Mouse (Mus musculus): ENCODE measurements around the gene Arl4a. TPM values are rescaled to one million over a fixed set of nuclear protein-coding genes. Genes with fewer than 3 reads are reported as not detected.
A peak's percentile ranks its signal among the peaks of the same experiment; 100 is the strongest.

Gene Arl4a
- total RNA-seq, 2 experiments from 2014 or later, result 48.1 to 48.2 TPM

GRCm38 (mm10) chr12:40016648-40017460 lies 21.0 kb downstream of the Arl4a start:
- peak in 1 of 2 experiments; percentile 18 for DNase-seq (ENCODE audit: low spot score in 2 of 2)

GRCm38 (mm10) chr12:40016068-40016467 lies 21.8 kb downstream of the Arl4a start:
- intact Hi-C loops (cut with DNase I), result loop anchor here (5.0 kb wide), 1 partner anchor 94 kb away; no protein-coding TSS in a partner anchor

More at GRCm38 (mm10) chr12:40016648-40017460, 21.0 kb downstream of the Arl4a start:
- intact Hi-C loops (cut with DNase I), result loop anchor here (5.0 kb wide), 1 partner anchor 95 kb away; no protein-coding TSS in a partner anchor

GRCm38 (mm10) chr12:40009866-40010265 lies 28.0 kb downstream of the Arl4a start:
- no peak for DNase-seq (ENCODE audit: low spot score in 2 of 2)
- intact Hi-C loops (cut with DNase I), result no loop called here

More at GRCm38 (mm10) chr12:40016068-40016467, 21.8 kb downstream of the Arl4a start:
- no peak for DNase-seq (ENCODE audit: low spot score in 2 of 2)

DNA sequence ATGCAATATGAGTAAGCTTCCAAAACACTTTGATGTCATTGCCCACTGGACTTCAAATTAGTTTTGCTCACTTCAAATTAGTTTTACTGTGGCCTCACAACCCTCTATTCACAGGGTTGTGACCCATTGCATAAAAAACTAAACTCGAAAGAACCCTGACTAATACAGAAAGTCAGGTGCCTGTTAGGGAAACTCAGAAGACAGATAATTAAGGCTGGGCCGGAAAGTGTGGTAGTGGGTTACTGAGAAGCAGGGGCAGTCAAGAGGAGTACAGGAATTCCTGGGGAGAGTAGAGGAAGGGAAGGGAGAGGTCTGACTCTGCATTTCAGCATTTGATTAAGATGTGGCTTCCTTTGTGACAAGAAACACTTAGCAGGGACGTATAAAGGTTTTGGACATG lies 29.4 kb downstream of the Arl4a start:
- intact Hi-C loops (cut with DNase I), result no loop called here
- no peak for DNase-seq (ENCODE audit: low spot score in 2 of 2)

DNA sequence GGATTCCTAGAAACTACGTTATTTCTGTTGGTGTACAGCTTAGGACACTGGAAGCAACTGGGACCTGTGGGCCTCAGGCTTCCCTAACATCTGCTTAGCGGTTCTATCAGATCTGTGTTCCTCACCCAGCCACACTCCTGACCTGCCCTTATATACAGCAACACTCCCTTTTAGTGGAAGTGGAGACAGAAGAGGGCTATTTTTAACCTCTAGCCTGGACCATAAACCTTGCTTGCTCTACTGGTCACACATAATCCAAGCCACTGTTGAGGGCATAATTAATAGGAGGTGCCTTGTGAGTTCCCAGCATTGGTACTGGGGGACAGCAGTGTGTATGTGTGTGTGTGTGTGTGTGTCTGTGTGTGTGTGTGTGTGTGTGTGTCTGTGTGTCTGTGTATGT lies 33.1 kb downstream of the Arl4a start:
- intact Hi-C loops (cut with DNase I), result no loop called here
- no peak for DNase-seq (ENCODE audit: low spot score in 2 of 2)

GRCm38 (mm10) chr12:39998853-39999195 lies 39.0 kb downstream of the Arl4a start:
- intact Hi-C loops (cut with DNase I), result no loop called here
- no peak for DNase-seq (ENCODE audit: low spot score in 2 of 2)

- DNase-seq (ENCODE audit: low spot score in 2 of 2), result no peak
- intact Hi-C loops (cut with DNase I), result no loop called here
These were observed 39.6 kb downstream of the Arl4a start for GRCm38 (mm10) chr12:39998070-39998852.

- no peak for DNase-seq (ENCODE audit: low spot score in 2 of 2)
- intact Hi-C loops (cut with DNase I), result no loop called here
These were observed 40.2 kb downstream of the Arl4a start for GRCm38 (mm10) chr12:39997651-39998050.

- DNase-seq (ENCODE audit: low spot score in 2 of 2), result no peak
- intact Hi-C loops (cut with DNase I), result no loop called here
These were observed 41.8 kb downstream of the Arl4a start for GRCm38 (mm10) chr12:39996015-39996414.

GRCm38 (mm10) chr12:39995609-39996008 lies 42.2 kb downstream of the Arl4a start:
- intact Hi-C loops (cut with DNase I), result no loop called here
- DNase-seq (ENCODE audit: low spot score in 2 of 2), result no peak

- DNase-seq (ENCODE audit: low spot score in 2 of 2), result no peak
- intact Hi-C loops (cut with DNase I), result no loop called here
These were observed 45.0 kb downstream of the Arl4a start for GRCm38 (mm10) chr12:39992767-39993302.

- no peak for DNase-seq (ENCODE audit: low spot score in 2 of 2)
- intact Hi-C loops (cut with DNase I), result no loop called here
These were observed 46.7 kb downstream of the Arl4a start for GRCm38 (mm10) chr12:39990830-39991780.

DNA sequence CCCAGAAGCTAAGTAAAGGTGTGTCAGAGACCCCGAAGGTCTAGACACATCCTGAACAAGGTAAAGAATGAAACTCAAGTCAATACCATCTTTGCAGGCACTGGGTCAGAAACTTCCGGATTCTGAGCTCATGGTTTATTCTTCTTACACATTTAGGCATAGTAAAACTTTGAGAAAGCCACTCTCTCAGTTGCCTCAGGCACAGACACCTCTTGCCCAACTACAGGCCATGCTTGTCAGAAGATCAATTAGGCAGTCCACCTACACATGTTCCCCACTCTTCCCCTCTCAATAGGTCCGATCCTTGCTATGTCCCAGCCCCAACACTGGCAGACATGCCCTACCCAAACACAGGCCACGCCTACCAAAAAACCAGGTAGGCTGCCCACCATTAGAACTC lies 48.7 kb downstream of the Arl4a start:
- intact Hi-C loops (cut with DNase I), result no loop called here
- DNase-seq (ENCODE audit: low spot score in 2 of 2), result no peak

GRCm38 (mm10) chr12:39987177-39987576 lies 50.6 kb downstream of the Arl4a start:
- intact Hi-C loops (cut with DNase I), result no loop called here
- no peak for DNase-seq (ENCODE audit: low spot score in 2 of 2)

GRCm38 (mm10) chr12:39985639-39986038 lies 52.2 kb downstream of the Arl4a start:
- no peak for DNase-seq (ENCODE audit: low spot score in 2 of 2)
- intact Hi-C loops (cut with DNase I), result no loop called here

DNA sequence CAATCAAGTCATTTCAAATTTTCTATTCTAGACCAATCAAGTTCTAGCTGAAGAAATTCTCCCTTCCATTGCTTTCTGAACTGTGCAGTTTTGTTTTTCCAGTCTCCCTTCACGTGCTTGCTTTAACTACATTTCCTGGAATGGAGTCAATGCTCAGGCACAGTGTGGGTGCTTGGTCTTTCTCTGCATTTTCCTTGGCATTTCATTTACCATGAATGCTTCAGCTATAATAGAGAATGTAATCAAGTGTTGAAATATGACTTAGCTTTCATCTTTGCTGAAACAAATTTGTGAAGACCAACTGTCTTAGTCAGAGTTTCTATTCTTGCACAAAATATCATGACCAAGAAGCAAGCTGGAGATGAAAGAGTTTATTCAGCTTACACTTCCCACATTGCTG lies 58.0 kb downstream of the Arl4a start:
- intact Hi-C loops (cut with DNase I), result no loop called here
- peak in 1 of 2 experiments; percentile 63 for DNase-seq (ENCODE audit: low spot score in 2 of 2)

DNA sequence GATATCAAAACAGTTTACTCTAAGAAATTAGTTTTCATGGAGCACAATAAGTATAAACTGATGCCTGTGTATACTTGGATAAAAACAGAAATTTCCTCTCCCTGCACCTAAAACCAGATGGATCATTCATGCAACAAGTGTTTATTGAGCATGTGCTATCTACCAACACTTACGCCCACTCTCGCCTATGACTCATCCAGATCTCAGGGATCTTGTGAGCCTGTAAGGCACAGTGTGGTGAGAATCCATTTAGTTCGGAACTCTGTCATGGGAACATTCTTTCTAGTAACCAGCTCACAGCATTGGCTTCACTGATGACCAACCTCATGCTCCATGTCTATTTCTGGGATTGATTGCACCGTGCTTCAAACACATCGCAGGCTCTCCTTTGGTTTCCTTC lies 58.8 kb downstream of the Arl4a start:
- intact Hi-C loops (cut with DNase I), result no loop called here
- DNase-seq (ENCODE audit: low spot score in 2 of 2), result peak; percentile 62 to 90

DNA sequence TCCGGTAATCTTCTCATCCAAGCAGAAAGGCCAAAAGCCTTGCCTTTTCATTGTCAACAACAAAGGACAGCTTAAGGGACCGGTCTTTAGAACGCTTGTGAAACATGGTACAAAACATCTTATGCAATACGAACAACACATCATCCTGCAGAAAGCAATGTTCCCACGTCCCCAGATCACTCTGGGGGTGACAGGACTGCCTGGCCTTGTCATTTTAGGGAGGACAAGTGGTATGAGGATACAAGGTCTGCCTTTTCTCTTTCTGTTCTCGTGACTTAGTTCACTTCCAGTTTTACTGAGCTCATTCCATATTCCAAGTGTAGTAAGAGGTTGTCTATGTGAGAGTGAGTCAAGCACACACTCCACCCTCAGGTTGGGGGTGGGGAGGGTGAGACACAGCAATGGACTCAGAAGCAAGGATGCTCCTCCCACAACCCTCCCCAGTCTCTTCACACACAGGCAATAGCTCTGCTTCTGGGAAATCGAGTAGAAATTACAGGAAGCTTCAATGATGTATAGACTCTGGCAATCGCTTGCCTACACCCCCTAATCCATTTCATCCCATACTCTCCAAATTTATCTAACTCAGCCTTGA lies 59.7 kb downstream of the Arl4a start:
- DNase-seq (ENCODE audit: low spot score in 2 of 2), result peak in 1 of 2 experiments; percentile 70
- intact Hi-C loops (cut with DNase I), result no loop called here

- DNase-seq (ENCODE audit: low spot score in 2 of 2), result no peak
These were observed 61.4 kb downstream of the Arl4a start for GRCm38 (mm10) chr12:39976426-39976825.

More at GRCm38 (mm10) chr12:39976426-39976825, 61.4 kb downstream of the Arl4a start:
- intact Hi-C loops (cut with DNase I), result no loop called here
